Mouse (Mus musculus) liver, embryonic 14.5 days (tissue): ENCODE data around the gene Sgsm1.
"Not testable (repeated sequence)": the region's sequence is repeated elsewhere in the genome, so short reads cannot be mapped to it uniquely, and the experiment has no call there.

ENCODE experiments used
- CTCF ChIP-seq: IDR thresholded peaks from 2 replicates; pipeline ENCODE4 v1.5.1; 2016; ENCODE audit warnings: antibody characterized with exemption, low read depth, control low read depth
- EP300 ChIP-seq: IDR thresholded peaks from 2 replicates; pipeline ENCODE4 v1.6.1; 2016; ENCODE audit warnings: antibody characterized with exemption, low read depth

- TF ChIP-seq CTCF, EP300: not testable (repeated sequence)
Observed at GRCm38 (mm10) chr5:113346651-113347050, 36.1 kb upstream of the Sgsm1 start.
